Mouse (Mus musculus) myocyte (in vitro differentiated cells): ENCODE measurements around the gene Psma1. TPM values are rescaled to one million over a fixed set of nuclear protein-coding genes. Genes with fewer than 3 reads are reported as not detected.
A peak's percentile ranks its signal among the peaks of the same experiment; 100 is the strongest.

Source experiments
- H3K27me3 ChIP-seq: one replicate; pipeline ENCODE4 v1.6.1; 2011; ENCODE audit not compliant: control insufficient read depth, insufficient read depth, insufficient read length
- H3K36me3 ChIP-seq: one replicate; pipeline ENCODE4 v1.6.1; 2011; ENCODE audit not compliant: control insufficient read depth, insufficient read depth
- H3K4me2 ChIP-seq: one replicate; pipeline ENCODE4 v1.6.1; 2011; ENCODE audit warnings: low read depth, control low read depth
- H3K4me3 ChIP-seq: one replicate; pipeline ENCODE4 v1.5.1; 2011; ENCODE audit warnings: mild to moderate bottlenecking, control low read depth, moderate library complexity
- H3K79me2 ChIP-seq: one replicate; pipeline ENCODE4 v1.6.1; 2011; ENCODE audit not compliant: control insufficient read depth, insufficient read depth
- H3ac ChIP-seq: one replicate; pipeline ENCODE4 v1.6.1; 2011; ENCODE audit not compliant: control insufficient read depth, insufficient read length
- CEBPB ChIP-seq: IDR thresholded peaks from 2 replicates; pipeline ENCODE4 v1.6.1; 2011; ENCODE audit warnings: mild to moderate bottlenecking, moderate library complexity; ENCODE audit not compliant: poor library complexity, insufficient read depth, severe bottlenecking
- E2F4 ChIP-seq: IDR thresholded peaks from one replicate; pipeline ENCODE4 v1.6.1; 2011; ENCODE audit warnings: mild to moderate bottlenecking, control low read depth, moderate library complexity; ENCODE audit not compliant: insufficient read depth
- MAX ChIP-seq: IDR thresholded peaks from one replicate; pipeline ENCODE4 v1.6.1; 2011; ENCODE audit warnings: low read depth, mild to moderate bottlenecking, control low read depth
- MYOD1 ChIP-seq, 3 experiments: IDR thresholded peaks; one replicate each; pipeline ENCODE4 v1.6.1; 2011; ENCODE audit warnings: control low read depth in 2 of 3, low read depth in 2 of 3, mild to moderate bottlenecking in 2 of 3, moderate library complexity in 1 of 3; ENCODE audit not compliant: insufficient read length in 2 of 3, control insufficient read depth in 1 of 3
- MYOG ChIP-seq, 3 experiments: IDR thresholded peaks; one replicate each; pipeline ENCODE4 v1.6.1; 2011; ENCODE audit warnings: control low read depth in 2 of 3, low read depth in 2 of 3, mild to moderate bottlenecking in 2 of 3; ENCODE audit not compliant: insufficient read length in 2 of 3, control insufficient read depth in 1 of 3, insufficient read depth in 1 of 3
- POLR2A ChIP-seq: IDR thresholded peaks from one replicate; pipeline ENCODE4 v1.6.1; 2011; ENCODE audit warnings: low read depth, mild to moderate bottlenecking, control low read depth, moderate library complexity; ENCODE audit not compliant: insufficient read length
- POLR2AphosphoS2 ChIP-seq: IDR thresholded peaks from one replicate; pipeline ENCODE4 v1.6.1; 2011; ENCODE audit warnings: low read depth, control low read depth; ENCODE audit not compliant: insufficient read length
- REST ChIP-seq: IDR thresholded peaks from one replicate; pipeline ENCODE4 v1.6.1; 2011; ENCODE audit warnings: mild to moderate bottlenecking, control low read depth, moderate library complexity; ENCODE audit not compliant: insufficient read depth, insufficient read length
- SRF ChIP-seq: IDR thresholded peaks from one replicate; pipeline ENCODE4 v1.6.1; 2011; ENCODE audit warnings: low read depth; ENCODE audit not compliant: control insufficient read depth, insufficient read length
- TCF12 ChIP-seq: IDR thresholded peaks from one replicate; pipeline ENCODE4 v1.6.1; 2011; ENCODE audit warnings: mild to moderate bottlenecking, control low read depth; ENCODE audit not compliant: poor library complexity, insufficient read depth, severe bottlenecking
- TCF3 ChIP-seq: IDR thresholded peaks from one replicate; pipeline ENCODE4 v1.6.1; 2011; ENCODE audit warnings: low read depth, control low read depth; ENCODE audit not compliant: insufficient read length
- USF1 ChIP-seq: IDR thresholded peaks from one replicate; pipeline ENCODE4 v1.6.1; 2011; ENCODE audit warnings: low read depth, mild to moderate bottlenecking, control low read depth, moderate library complexity
- polyA plus RNA-seq: library from polyadenylated mRNA; unstranded; fragments of >200 nt; fragmentation: generic; extraction: Trizol; gene quantifications from one replicate; pipeline ENCODE4 v1.2.1, GENCODE M21; 2012; ENCODE audit warnings: missing spikeins

Psma1 gene
- 104 TPM for polyA plus RNA-seq

GRCm38 (mm10) chr7:114276005-114276752 is at the start of gene Psma1:
Gene Psma1, minus strand, starts transcription at chr7:114276118.
- peak in 1 of 3 experiments; percentile 32 for TF ChIP-seq MYOG (IDR thresholded peaks at IDR 0.05; ENCODE audit: control insufficient read depth in 1 of 3, insufficient read depth in 1 of 3, insufficient read length in 2 of 3, low read depth in 2 of 3)
- no peak for TF ChIP-seq TCF12
- peak; percentile 58 for TF ChIP-seq E2F4
- TF ChIP-seq SRF = peak; percentile 87
- no peak for TF ChIP-seq USF1
- TF ChIP-seq POLR2A = peak; percentile 91
- peak; percentile 89 for TF ChIP-seq POLR2AphosphoS2
- Histone ChIP-seq H3K4me2 (peak within 1 kb of the TSS; percentile 88), H3K4me3 (peak within 1 kb of the TSS; percentile 93), H3K79me2 (peaks cover 22% of the 10 kb centered on the region), H3K27me3 (no peaks in the 10 kb centered on the region), H3K36me3 (peaks cover 19% of the 10 kb centered on the region), H3ac (peak within 1 kb of the TSS; percentile 15)

GRCm38 (mm10) chr7:114323527-114323926 is 47.6 kb upstream of the Psma1 start:
- H3K4me2 ChIP-seq = no peak overlapping the region
- TF ChIP-seq SRF = no peak
- TF ChIP-seq MYOD1 (IDR thresholded peaks at IDR 0.05; ENCODE audit: control insufficient read depth in 1 of 3, insufficient read length in 2 of 3, low read depth in 2 of 3) = no peak
- TF ChIP-seq E2F4 = no peak
- TF ChIP-seq POLR2A = no peak
- TF ChIP-seq CEBPB = no peak
- H3K79me2 ChIP-seq = no peaks in the 10 kb centered on the region
- H3K4me3 ChIP-seq = no peak overlapping the region
- H3ac ChIP-seq = no peak overlapping the region
- H3K27me3 ChIP-seq = no peaks in the 10 kb centered on the region
- H3K36me3 ChIP-seq = no peaks in the 10 kb centered on the region

DNA sequence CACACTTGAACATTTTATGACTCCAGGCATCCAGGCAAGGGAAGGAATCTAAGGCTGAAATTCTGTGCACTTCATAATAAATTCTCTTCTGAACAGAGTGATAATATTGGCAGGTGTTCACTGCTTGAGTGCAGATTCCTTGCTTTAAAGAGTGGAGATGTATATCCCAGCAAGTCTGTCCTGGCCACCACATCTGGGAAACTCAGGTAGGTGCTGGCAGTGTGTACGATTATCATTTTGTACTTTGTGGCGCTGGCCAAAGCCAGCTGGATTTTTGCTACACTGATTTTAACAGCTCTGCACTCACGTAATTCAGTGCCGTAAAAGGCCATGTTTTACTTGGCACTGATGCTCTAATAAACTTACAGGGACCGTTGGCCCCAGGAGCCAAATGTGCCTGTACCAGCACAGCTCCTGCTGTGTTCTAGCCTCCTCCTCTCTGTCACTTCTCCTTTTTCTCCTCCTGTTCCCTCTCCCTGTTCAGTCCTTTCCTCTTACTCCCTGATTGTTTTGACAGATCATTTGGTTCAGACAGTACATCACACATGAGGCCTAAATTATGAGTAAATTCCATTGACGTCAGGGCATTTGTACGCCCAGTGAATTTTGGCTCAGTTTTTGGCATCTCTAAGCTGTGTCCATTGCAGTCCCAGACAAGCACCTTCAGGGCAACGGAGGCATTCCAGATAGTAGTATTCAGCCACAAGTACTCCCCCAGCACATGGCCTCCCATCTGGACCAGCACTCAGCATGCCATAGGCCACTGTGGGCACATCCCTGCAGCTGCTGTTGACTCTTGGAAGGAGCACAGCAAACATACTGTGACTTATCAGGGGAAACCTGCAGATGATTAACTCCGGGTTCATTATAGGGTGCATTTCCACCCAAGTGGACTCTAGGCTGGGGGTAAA is 46.9 kb upstream of the Psma1 start:
- Histone ChIP-seq H3K79me2 (no peaks in the 10 kb centered on the region), H3K36me3 (no peaks in the 10 kb centered on the region), H3K4me2 (no peak overlapping the region), H3K27me3 (no peaks in the 10 kb centered on the region), H3K4me3 (no peak overlapping the region), H3ac (no peak overlapping the region)
- no peak for TF ChIP-seq TCF3
- no peak for TF ChIP-seq CEBPB
- TF ChIP-seq E2F4 = no peak
- no peak for TF ChIP-seq TCF12
- no peak for TF ChIP-seq MAX
- TF ChIP-seq MYOG (IDR thresholded peaks at IDR 0.05; ENCODE audit: control insufficient read depth in 1 of 3, insufficient read depth in 1 of 3, insufficient read length in 2 of 3, low read depth in 2 of 3) = no peak
- TF ChIP-seq USF1 = no peak
- TF ChIP-seq MYOD1 (IDR thresholded peaks at IDR 0.05; ENCODE audit: control insufficient read depth in 1 of 3, insufficient read length in 2 of 3, low read depth in 2 of 3) = no peak
- TF ChIP-seq POLR2A = no peak
- no peak for TF ChIP-seq POLR2AphosphoS2
- TF ChIP-seq SRF = no peak
- no peak for TF ChIP-seq REST

DNA sequence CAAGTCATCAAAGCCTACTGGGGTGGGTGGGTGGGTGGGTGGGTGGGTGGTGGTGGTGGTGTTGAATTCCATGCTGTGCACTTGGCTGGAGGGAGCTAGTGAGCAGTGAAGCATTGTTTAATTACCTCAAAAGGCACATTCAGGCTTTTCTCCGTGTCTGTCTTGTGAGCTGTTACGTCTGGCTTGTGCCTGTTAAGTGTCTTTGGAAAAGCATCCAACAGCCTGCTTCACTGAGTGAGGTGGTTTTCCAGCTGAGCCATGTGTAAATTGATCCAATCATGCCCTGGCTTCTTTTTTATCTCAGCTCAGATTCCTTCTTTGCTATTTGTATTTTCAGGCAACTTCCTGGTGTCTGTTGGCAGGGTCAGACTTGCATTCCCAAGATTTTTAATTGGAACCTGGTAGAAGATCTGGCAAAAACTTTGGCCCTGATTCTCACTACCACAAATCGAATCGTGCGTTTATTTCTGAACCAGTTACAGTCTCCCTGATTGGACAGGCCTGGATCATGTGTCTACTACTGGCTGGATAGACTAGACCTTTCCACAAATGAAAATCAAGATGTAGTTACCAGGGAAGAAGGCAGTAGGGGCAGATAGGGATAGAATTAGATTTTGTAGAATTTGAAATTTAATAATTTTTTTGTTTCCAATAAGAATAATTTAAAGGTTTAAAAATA is 45.9 kb upstream of the Psma1 start:
- Histone ChIP-seq H3K4me2 (no peak overlapping the region), H3K4me3 (no peak overlapping the region), H3ac (no peak overlapping the region), H3K79me2 (no peaks in the 10 kb centered on the region), H3K27me3 (no peaks in the 10 kb centered on the region), H3K36me3 (no peaks in the 10 kb centered on the region)
- no peak for TF ChIP-seq REST
- no peak for TF ChIP-seq TCF3
- TF ChIP-seq USF1 = peak; percentile 18
- no peak for TF ChIP-seq POLR2AphosphoS2
- no peak for TF ChIP-seq SRF
- TF ChIP-seq CEBPB = no peak
